Mouse (Mus musculus) heart, adult 2 months (tissue): ENCODE results near the gene Casc3. TPM values are rescaled to one million over a fixed set of nuclear protein-coding genes. Genes with fewer than 3 reads are reported as not detected.
A peak's percentile ranks its signal among the peaks of the same experiment; 100 is the strongest.

Experiments
- DNase-seq, 2 experiments: peaks; one replicate each; pipeline ENCODE4 v3.0.0; 2021
- H3K27ac ChIP-seq: fragments of 200-600 bp; 2 replicates; pipeline ENCODE4 v1.8.1; 2022
- H3K27me3 ChIP-seq: fragments of 200-500 bp; 2 replicates; pipeline ENCODE4 v1.6.1; 2012; ENCODE audit warnings: mild to moderate bottlenecking, low read length, inconsistent platforms, mixed read lengths; ENCODE audit not compliant: control insufficient read depth, insufficient read depth
- H3K36me3 ChIP-seq: fragments of 200-500 bp; 2 replicates; pipeline ENCODE4 v1.6.1; 2012; ENCODE audit warnings: low read length, inconsistent platforms; ENCODE audit not compliant: control insufficient read depth, insufficient read depth
- H3K4me1 ChIP-seq: fragments of 200-500 bp; 2 replicates; pipeline ENCODE4 v1.6.1; 2011; ENCODE audit warnings: low read length; ENCODE audit not compliant: control insufficient read depth, insufficient read depth
- H3K4me3 ChIP-seq: fragments of 200-600 bp; 2 replicates; pipeline ENCODE4 v1.8.1; 2022
- H3K79me2 ChIP-seq: fragments of 200-500 bp; replicated peaks from 2 replicates; pipeline ENCODE4 v1.6.1; 2012; ENCODE audit warnings: mild to moderate bottlenecking, inconsistent platforms, low read length, moderate library complexity, mixed read lengths; ENCODE audit not compliant: control insufficient read depth, insufficient read depth
- H3K9ac ChIP-seq: fragments of 200-500 bp; 2 replicates; pipeline ENCODE4 v1.6.1; 2012; ENCODE audit warnings: low read depth, mild to moderate bottlenecking, control low read depth, inconsistent platforms, low read length, mixed read lengths
- CTCF ChIP-seq: fragments of 200-600 bp; IDR thresholded peaks from 2 replicates; pipeline ENCODE4 v1.8.1; 2022; ENCODE audit warnings: antibody characterized with exemption, mild to moderate bottlenecking, moderate library complexity
- EP300 ChIP-seq: fragments of 200-500 bp; IDR thresholded peaks from 2 replicates; pipeline ENCODE4 v1.6.1; 2011; ENCODE audit warnings: low read depth, low read length, control low read depth; ENCODE audit not compliant: insufficient read depth
- POLR2A ChIP-seq: fragments of 200-500 bp; IDR thresholded peaks from 2 replicates; pipeline ENCODE4 v1.6.1; 2011; ENCODE audit warnings: mild to moderate bottlenecking, low read depth, low read length, control low read depth; ENCODE audit not compliant: insufficient read depth
- WGBS: fragments of 180-500 bp; shearing (Covaris S2); methylation state at CpG from one replicate; pipeline ENCODE4 v1.1.7; 2018; 5-methylcytosine and 5-hydroxymethylcytosine counted together
- intact Hi-C: fragments of 180-260 bp; cut with DNase I; formaldehyde crosslinking; loops from one replicate; pipeline ENCODE4 v1.15.1; 2025
- polyA plus RNA-seq: library from polyadenylated mRNA; depleted of rRNA; stranded (reverse); fragments of >200 nt; gene quantifications from 2 replicates; pipeline ENCODE4 v1.2.3, GENCODE M21; 2012
- total RNA-seq, 2 experiments: library from RNA; stranded (reverse); gene quantifications; 2 replicates each; pipeline ENCODE4 v1.2.3; 2021

The Casc3 gene
- total and polyA plus RNA-seq, 3 experiments: 17.5 to 20.7 (median 18.7) TPM

GRCm38 (mm10) chr11:98771844-98772525 lies 32.7 kb upstream of the Casc3 start:
- Histone ChIP-seq H3K36me3 (peaks cover 39% of the 10 kb centered on the region), H3K4me3 (peak overlapping the region; percentile 50), H3K27me3 (no peaks in the 10 kb centered on the region), H3K27ac (peak overlapping the region; percentile 100), H3K4me1 (peaks cover 29% of the 10 kb centered on the region), H3K79me2 (no peaks in the 10 kb centered on the region), H3K9ac (peak overlapping the region; percentile 68)
- TF ChIP-seq CTCF (no peak), EP300 (0 out of 2 replicates have a peak, but pooled peaks have one; percentile 16), POLR2A (0 out of 2 replicates have a peak, but pooled peaks have one; percentile 18)
- 44% methylated on average over 11 of the region's 11 CpGs for WGBS
- peak; percentile 47 to 65 for DNase-seq
- intact Hi-C loops: loop anchor here (2.0 kb wide), 1 partner anchor 15 kb away; no protein-coding TSS in a partner anchor

DNA sequence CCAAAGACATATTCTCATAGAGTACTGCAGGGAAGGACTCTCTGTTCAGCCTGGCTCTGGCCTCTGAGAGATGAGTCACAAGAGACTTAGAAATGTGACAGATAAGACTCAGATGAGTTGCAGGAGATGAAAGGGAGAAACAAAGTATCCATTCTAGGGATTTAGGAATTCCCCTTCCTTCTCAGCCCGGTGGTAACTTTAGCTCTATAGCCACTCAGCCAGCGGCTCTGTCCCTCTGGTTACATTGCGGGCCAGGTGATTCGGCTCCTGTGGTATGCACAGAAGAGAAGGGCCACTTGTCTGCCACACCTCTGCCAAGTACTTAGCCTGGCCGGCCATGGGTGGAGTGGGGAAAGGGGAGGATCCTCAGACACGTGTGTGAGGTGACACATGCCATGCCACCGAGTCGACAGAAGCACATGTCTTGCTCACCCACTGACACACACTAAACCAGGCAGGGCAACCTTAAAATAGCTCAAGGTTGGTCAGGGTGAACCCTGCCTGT lies 32.0 kb upstream of the Casc3 start:
- Histone ChIP-seq H3K36me3 (peaks cover 39% of the 10 kb centered on the region), H3K4me1 (peaks cover 31% of the 10 kb centered on the region), H3K9ac (peak overlapping the region; percentile 68), H3K4me3 (peak overlapping the region; percentile 50), H3K27ac (peak overlapping the region; percentile 100), H3K27me3 (no peaks in the 10 kb centered on the region), H3K79me2 (no peaks in the 10 kb centered on the region)
- DNase-seq: peak; percentile 78 to 89
- intact Hi-C loops: loop anchor here (1.0 to 2.0 kb wide), 2 partner anchors 14 to 31 kb away; no protein-coding TSS in a partner anchor
- 4% methylated on average over 8 of the region's 8 CpGs for WGBS
- TF ChIP-seq EP300 (peak; percentile 100), CTCF (no peak), POLR2A (peak; percentile 87)

- Histone ChIP-seq H3K27ac (peak overlapping the region; percentile 100), H3K4me1 (peaks cover 33% of the 10 kb centered on the region), H3K36me3 (peaks cover 29% of the 10 kb centered on the region), H3K4me3 (peak overlapping the region; percentile 78), H3K9ac (peak overlapping the region; percentile 91), H3K27me3 (no peaks in the 10 kb centered on the region), H3K79me2 (no peaks in the 10 kb centered on the region)
- 1% methylated on average over 37 of the region's 37 CpGs for WGBS
- peak; percentile 98 for TF ChIP-seq EP300
- peak; percentile 95 for TF ChIP-seq POLR2A
- TF ChIP-seq CTCF: peak; percentile 31
- intact Hi-C loops: loop anchor here (1.0 to 2.0 kb wide), 2 partner anchors 13 to 32 kb away; no protein-coding TSS in a partner anchor
- peak; percentile 100 for DNase-seq
Measured at GRCm38 (mm10) chr11:98773635-98774295, 30.9 kb upstream of the Casc3 start.

GRCm38 (mm10) chr11:98774582-98775347 lies 29.9 kb upstream of the Casc3 start, which contains the start of gene Nr1d1:
Gene Nr1d1, minus strand, starts transcription at chr11:98775333.
- Histone ChIP-seq H3K4me3 (peak within 1 kb of the TSS; percentile 78), H3K4me1 (peaks cover 25% of the 10 kb centered on the region), H3K27me3 (no peaks in the 10 kb centered on the region), H3K36me3 (peaks cover 21% of the 10 kb centered on the region), H3K79me2 (no peaks in the 10 kb centered on the region), H3K27ac (peak within 1 kb of the TSS; percentile 100), H3K9ac (peak within 1 kb of the TSS; percentile 91)
- intact Hi-C loops: loop anchor here (1.0 kb wide), 1 partner anchor 9 kb away; no protein-coding TSS in a partner anchor
- TF ChIP-seq POLR2A: peak; percentile 99
- no peak for TF ChIP-seq EP300
- under 1% methylated on average over 22 of the region's 22 CpGs for WGBS
- no peak for DNase-seq

DNA sequence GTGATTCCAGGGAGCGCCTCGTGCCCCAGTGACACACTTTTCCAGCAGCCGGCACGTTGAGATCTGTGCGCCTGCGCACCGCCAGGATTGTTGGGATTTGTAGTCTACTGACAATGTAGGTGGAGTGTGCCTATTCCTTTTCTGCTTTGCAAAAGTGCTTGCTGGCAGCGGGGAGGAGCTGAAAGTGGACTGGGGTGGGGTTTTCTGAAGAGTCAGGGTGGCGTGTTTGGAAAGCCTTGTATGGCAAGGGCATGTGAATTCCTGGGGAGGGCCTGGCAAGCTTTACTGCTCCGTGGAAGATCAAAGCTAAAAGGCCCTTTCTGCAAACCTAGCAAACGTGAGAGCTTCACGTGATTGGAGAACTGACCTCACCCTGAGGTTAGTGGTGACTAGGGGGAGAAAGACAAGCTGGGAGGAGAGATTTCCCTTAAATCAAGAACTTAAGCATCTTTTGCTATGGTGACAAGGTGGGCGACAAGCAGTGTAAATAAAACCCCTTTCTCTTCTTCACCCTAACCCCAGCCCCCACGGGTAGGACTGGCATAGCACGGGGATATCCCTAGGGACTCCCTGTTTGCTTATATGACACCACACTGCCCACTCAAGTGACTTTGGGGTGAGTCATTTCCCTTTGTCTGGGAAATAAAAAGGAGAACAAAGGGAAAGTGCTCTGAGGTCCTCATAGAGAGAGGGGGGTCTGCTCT lies 29.2 kb upstream of the Casc3 start:
- intact Hi-C loops: loop anchor here (1.0 kb wide), 1 partner anchor 8 kb away; no protein-coding TSS in a partner anchor

More for the DNA sequence above, 29.2 kb upstream of the Casc3 start:
- Histone ChIP-seq H3K27me3 (no peaks in the 10 kb centered on the region), H3K79me2 (no peaks in the 10 kb centered on the region), H3K4me3 (peak overlapping the region; percentile 78), H3K4me1 (peaks cover 20% of the 10 kb centered on the region), H3K27ac (peak overlapping the region; percentile 100), H3K36me3 (peaks cover 15% of the 10 kb centered on the region), H3K9ac (peak overlapping the region; percentile 81)
- under 1% methylated on average over 15 of the region's 15 CpGs for WGBS
- peak; percentile 99 to 100 for DNase-seq
- TF ChIP-seq POLR2A (no peak; the same call in none of the 2 replicates), CTCF (no peak), EP300 (peak; percentile 93)
